Mouse (Mus musculus): ENCODE measurements around the gene Ldb2. TPM values are rescaled to one million over a fixed set of nuclear protein-coding genes. Genes with fewer than 3 reads are reported as not detected.

The Ldb2 gene
- polyA plus RNA-seq, 1 experiment from 2014 or later: 14.5 TPM

DNA sequence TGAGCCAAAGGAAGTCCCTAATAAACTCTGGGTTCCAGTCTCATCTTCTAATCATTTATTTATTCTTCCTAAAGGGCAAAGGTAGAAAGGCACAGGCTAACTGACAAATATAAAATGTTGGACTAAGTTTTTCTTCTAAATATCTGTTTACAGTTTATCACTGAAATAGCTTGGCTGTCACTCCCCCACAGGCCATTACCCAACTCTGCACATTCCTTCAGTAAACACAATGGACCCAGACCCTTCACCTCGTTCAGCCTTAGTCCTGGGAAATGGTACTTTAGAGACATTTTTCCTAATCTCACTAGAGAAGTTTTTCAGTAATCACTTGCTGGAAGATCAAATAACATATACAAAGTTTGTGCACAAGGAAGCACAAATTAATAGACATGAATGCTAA, 210.2 kb downstream of the Ldb2 start:
- Histone ChIP-seq H3K9me3 (no peaks in the 10 kb centered on the region), H3K4me3 (no peak overlapping the region), H3K27ac (replicated peaks) (no peak overlapping the region), H3K9ac (no peak overlapping the region), H3K27me3 (replicated peaks) (peaks cover 7% of the 10 kb centered on the region; the same call in 1 of the 2 replicates), H3K36me3 (no peaks in the 10 kb centered on the region), H3K4me1 (0 out of 2 replicates have a peak, but pooled peaks cover 8% of the 10 kb centered on the region), H3K4me2 (no peak overlapping the region)
- WGBS: 20% methylated on average over 1 of the region's 1 CpGs
- ATAC-seq (ENCODE audit: extremely low read depth, insufficient number of reproducible peaks, low FRiP score, low TSS enrichment): no peak

DNA sequence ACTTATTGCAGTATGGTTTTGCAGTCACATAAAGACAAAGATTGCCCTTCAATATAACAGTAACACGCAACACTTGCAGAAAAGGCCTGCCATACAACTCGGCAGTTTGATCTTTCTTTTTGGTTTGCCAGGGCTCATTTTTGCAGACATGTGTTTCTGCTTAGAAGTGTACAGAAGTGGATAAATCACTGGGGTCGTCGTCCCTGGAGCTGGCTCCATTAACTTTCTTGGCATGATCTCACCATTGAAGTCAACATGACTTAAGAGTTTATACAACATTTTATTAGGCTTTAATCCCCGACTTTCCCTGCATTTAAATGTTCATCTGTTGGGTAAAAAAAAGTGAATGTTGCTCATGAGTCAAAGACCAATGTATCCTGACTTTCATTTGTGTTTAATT, 212.9 kb downstream of the Ldb2 start:
- no peak overlapping the region for H3K27ac ChIP-seq (replicated peaks)
- no peaks in the 10 kb centered on the region for H3K36me3 ChIP-seq
- H3K4me1 ChIP-seq: 0 out of 2 replicates have a peak, but pooled peaks cover 4% of the 10 kb centered on the region
- no peak overlapping the region for H3K4me2 ChIP-seq
- H3K9me3 ChIP-seq: no peaks in the 10 kb centered on the region
- no peaks in the 10 kb centered on the region for H3K27me3 ChIP-seq (replicated peaks)
- H3K9ac ChIP-seq: no peak overlapping the region
- 67% methylated on average over 5 of the region's 5 CpGs for WGBS
- ATAC-seq (ENCODE audit: extremely low read depth, insufficient number of reproducible peaks, low FRiP score, low TSS enrichment): no peak
- no peak overlapping the region for H3K4me3 ChIP-seq

DNA sequence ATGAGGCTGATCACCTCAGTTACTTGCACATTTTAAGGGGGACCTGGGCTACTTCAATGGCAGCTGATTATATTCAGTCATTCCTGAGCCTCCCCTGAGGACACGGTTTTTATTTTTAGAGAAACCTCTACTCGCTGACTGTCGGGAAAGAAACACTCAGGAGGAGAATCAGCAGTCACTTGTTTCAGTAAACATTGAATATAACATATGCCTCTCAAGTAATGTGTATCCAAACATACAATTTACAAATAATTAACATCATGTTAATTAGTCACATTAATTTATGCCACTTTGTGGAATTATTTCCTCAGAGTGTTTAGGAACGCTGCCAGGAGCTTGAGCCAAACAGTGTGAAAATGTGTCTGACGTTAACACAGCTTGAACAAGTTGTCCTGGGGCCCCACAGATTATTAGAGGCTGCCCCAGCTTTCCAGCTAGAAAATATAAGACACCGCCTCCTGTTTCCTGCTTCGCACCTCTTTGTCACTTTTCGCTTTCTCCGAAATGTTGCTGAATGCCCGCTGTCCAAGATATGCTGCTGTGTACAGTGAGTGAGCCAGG, 219.5 kb downstream of the Ldb2 start:
- WGBS: 45% methylated on average over 10 of the region's 10 CpGs
- Histone ChIP-seq H3K27me3 (replicated peaks) (no peaks in the 10 kb centered on the region), H3K4me3 (no peak overlapping the region), H3K9me3 (no peaks in the 10 kb centered on the region), H3K4me1 (peaks cover 28% of the 10 kb centered on the region), H3K36me3 (no peaks in the 10 kb centered on the region), H3K27ac (replicated peaks) (no peak overlapping the region), H3K9ac (no peak overlapping the region), H3K4me2 (peak overlapping the region; percentile 26)
- no peak for ATAC-seq (ENCODE audit: extremely low read depth, insufficient number of reproducible peaks, low FRiP score, low TSS enrichment)

DNA sequence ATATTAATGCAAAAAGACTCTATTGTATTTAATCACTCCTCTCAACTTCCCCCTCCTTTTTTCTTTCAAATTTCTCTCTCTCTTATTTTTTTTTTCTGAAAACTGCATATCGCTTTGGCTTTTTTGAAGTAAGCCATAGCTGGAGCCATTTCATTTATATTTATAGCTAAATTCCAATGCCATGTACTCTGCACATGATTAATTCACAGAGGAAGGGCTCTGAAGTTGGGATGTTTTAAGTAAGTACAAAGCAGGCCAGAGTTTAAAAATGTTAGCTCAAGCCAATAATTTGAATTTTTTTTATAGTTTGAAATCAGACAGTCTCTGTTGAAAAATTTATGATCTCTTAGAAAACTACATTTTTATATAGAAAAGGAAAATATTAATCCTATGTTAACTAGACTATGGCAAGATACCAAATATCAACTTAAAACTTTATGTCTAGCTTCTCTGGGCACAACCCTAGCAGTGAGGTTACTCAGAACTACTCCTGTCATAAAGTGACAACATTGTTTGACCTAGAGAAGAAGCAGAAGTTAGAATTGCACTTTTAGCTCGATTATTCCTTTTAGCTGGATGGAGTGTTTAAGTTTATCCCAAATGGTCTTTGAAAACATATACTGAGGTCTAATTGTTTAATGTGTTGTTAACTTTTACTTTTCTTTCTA, 222.7 kb downstream of the Ldb2 start:
- Histone ChIP-seq H3K4me1 (peaks cover 28% of the 10 kb centered on the region), H3K9ac (no peak overlapping the region), H3K36me3 (no peaks in the 10 kb centered on the region), H3K4me2 (no peak overlapping the region), H3K27ac (replicated peaks) (no peak overlapping the region), H3K9me3 (no peaks in the 10 kb centered on the region), H3K4me3 (no peak overlapping the region), H3K27me3 (replicated peaks) (no peaks in the 10 kb centered on the region)
- no peak for ATAC-seq (ENCODE audit: extremely low read depth, insufficient number of reproducible peaks, low FRiP score, low TSS enrichment)
- WGBS: 61% methylated on average over 2 of the region's 2 CpGs

DNA sequence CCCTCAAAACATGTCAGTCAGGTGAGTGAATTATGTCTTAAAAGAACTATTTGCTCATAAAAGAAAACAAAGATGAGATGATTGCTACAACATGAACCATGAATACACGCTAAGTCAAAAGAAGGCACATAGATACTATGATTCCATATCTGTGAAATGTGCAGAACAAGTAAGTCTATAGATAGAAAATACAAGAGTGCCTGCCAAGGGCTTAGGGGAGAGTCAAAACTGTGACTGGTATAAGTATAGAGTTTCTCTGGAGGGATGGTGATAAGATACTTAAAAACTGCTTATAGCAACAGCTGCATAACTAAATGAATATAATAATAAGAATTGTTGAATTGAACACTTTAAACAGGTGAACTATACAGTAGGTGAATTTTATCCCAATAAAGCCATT, 224.8 kb downstream of the Ldb2 start:
- 45% methylated on average over 1 of the region's 1 CpGs for WGBS
- ATAC-seq (ENCODE audit: extremely low read depth, insufficient number of reproducible peaks, low FRiP score, low TSS enrichment): no peak

DNA sequence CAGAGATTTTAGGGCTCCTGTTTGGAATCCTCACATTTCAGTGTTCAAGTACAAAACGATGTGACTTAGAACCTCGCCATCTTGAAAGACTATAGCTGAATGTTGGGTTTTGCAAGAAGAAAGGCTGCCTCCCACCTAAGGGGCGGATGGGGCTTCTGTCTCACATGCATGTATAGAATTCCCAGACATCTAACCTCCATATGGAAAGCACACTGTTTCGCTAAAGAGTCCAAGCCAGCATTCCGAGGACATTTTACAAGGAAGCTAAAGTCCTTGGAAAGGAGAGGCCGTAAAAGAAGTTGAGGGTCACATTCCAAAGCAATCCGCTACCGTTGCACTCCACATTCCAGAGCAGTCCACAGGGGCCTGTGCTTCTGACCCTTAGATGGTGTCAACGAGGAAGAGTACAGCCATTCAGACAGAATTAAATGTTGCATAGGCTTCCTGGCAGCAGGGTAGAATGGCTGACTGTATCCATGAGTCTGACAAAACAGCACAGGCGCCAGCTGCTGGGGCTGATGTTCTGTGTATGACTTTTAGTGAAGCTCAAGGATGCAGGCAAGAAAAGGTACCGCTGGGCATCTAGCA, 245.6 kb downstream of the Ldb2 start:
- H3K4me2 ChIP-seq: no peak overlapping the region
- H3K27me3 ChIP-seq (replicated peaks): no peaks in the 10 kb centered on the region
- no peak overlapping the region for H3K27ac ChIP-seq (replicated peaks)
- no peaks in the 10 kb centered on the region for H3K4me1 ChIP-seq
- no peaks in the 10 kb centered on the region; the same call in 1 of the 2 replicates for H3K9me3 ChIP-seq
- H3K4me3 ChIP-seq: no peak overlapping the region
- WGBS: 64% methylated on average over 11 of the region's 11 CpGs
- no peaks in the 10 kb centered on the region for H3K36me3 ChIP-seq
- no peak overlapping the region for H3K9ac ChIP-seq
- no peak for ATAC-seq (ENCODE audit: extremely low read depth, insufficient number of reproducible peaks, low FRiP score, low TSS enrichment)

More for the DNA sequence above, 224.8 kb downstream of the Ldb2 start:
- no peaks in the 10 kb centered on the region for H3K27me3 ChIP-seq (replicated peaks)
- H3K4me1 ChIP-seq: peaks cover 17% of the 10 kb centered on the region
- H3K4me2 ChIP-seq: no peak overlapping the region
- no peaks in the 10 kb centered on the region for H3K9me3 ChIP-seq
- H3K27ac ChIP-seq (replicated peaks): no peak overlapping the region
- H3K36me3 ChIP-seq: no peaks in the 10 kb centered on the region
- no peak overlapping the region for H3K9ac ChIP-seq
- H3K4me3 ChIP-seq: no peak overlapping the region

DNA sequence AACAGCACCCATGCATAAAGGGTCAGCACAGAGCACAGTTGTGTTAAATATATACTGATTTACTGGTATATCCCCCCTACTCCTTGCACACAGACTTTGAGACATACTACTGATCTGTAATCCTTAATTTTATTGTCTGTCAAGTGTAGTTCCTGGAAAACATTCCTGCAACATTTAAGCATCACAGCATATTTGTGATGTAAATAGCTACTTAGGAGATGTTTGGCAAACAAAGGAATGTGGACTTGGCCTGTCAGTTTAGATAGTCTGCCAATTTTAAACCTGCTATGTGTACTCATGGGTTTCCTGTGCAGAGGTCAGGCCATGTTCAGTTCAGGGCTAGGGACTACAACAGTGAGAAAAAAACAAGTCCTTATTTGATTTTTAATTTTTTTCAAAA, 246.3 kb downstream of the Ldb2 start:
- Histone ChIP-seq H3K27ac (replicated peaks) (no peak overlapping the region), H3K4me3 (no peak overlapping the region), H3K9me3 (no peaks in the 10 kb centered on the region; the same call in 1 of the 2 replicates), H3K4me1 (no peaks in the 10 kb centered on the region), H3K27me3 (replicated peaks) (no peaks in the 10 kb centered on the region), H3K9ac (no peak overlapping the region), H3K4me2 (no peak overlapping the region), H3K36me3 (no peaks in the 10 kb centered on the region)
- no peak for ATAC-seq (ENCODE audit: extremely low read depth, insufficient number of reproducible peaks, low FRiP score, low TSS enrichment)

DNA sequence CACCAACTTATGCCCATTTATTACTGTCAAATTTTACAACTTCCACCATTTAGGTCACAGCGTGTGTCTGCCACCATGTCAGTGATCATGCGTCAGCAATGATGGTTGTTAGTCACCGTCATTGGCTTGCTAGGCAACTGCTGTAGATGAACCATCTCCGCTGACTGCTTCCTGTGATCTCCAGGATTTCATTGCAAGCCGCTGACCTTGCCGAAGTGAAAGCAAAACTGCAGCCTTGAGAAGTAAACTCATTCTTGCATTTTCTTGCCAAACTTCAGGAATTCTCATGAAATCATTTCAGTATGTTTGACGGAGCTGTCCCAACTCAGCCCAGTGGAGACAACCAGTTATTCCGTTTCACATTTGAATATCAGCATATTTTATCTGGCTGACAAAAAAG, 247.4 kb downstream of the Ldb2 start:
- 84% methylated on average over 8 of the region's 8 CpGs for WGBS
- Histone ChIP-seq H3K4me3 (no peak overlapping the region), H3K36me3 (no peaks in the 10 kb centered on the region), H3K27me3 (replicated peaks) (no peaks in the 10 kb centered on the region), H3K27ac (replicated peaks) (no peak overlapping the region), H3K9ac (no peak overlapping the region), H3K4me2 (no peak overlapping the region), H3K9me3 (no peaks in the 10 kb centered on the region; the same call in 1 of the 2 replicates), H3K4me1 (no peaks in the 10 kb centered on the region)
- ATAC-seq (ENCODE audit: extremely low read depth, insufficient number of reproducible peaks, low FRiP score, low TSS enrichment): no peak

DNA sequence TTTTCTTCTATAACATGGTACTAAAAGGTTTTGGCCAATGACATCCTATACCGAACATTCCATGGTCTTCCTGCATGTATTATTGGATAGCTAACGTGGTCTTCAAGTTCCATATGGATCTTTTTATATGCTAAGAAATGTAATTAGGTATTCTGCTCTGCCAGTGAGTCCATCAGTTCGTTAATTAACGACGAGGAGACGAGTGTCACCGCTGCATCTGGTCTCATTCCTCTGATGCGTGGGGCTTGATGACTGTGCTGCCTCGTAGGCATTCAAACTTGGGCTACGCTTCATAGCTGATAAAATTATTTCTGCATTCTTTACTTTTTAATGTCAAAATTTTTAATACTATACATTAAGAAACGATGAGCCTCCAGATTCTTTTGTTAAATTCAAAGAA, 251.0 kb downstream of the Ldb2 start:
- Histone ChIP-seq H3K9ac (no peak overlapping the region), H3K27me3 (replicated peaks) (no peaks in the 10 kb centered on the region), H3K4me3 (no peak overlapping the region), H3K27ac (replicated peaks) (no peak overlapping the region), H3K4me1 (no peaks in the 10 kb centered on the region), H3K4me2 (no peak overlapping the region), H3K9me3 (no peaks in the 10 kb centered on the region; the same call in 1 of the 2 replicates), H3K36me3 (no peaks in the 10 kb centered on the region)
- 81% methylated on average over 11 of the region's 11 CpGs for WGBS
- no peak for ATAC-seq (ENCODE audit: extremely low read depth, insufficient number of reproducible peaks, low FRiP score, low TSS enrichment)

DNA sequence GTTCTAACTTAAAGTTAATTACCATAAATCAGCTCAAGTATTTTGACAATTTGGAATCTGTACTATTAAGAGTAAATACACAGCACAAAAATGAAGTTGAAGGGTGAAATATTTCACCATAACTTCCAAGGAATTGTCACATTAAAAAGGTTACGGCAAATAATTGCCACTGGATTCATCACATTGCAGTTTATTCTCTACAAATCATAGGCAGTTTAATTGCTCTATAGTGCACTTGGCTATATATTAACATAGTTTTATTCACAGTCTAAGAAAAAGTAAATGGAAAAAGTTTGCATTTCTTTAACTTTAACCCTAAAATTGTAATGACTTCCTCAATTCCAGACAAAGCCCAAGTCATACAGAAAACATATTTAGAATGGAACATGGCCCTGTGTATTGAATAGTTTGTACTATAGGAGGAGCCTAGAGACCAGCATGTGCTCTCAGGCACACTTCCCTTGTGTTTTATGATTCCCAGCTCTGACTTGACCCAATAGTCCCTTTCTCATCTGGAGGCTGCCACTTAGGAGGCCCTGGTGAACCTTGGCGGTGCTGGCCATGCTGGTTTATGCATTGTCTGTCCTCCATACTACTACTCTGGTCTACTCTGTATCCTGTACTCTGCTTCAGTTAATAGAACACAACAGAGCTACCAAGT, 255.9 kb downstream of the Ldb2 start:
- Histone ChIP-seq H3K27ac (replicated peaks) (no peak overlapping the region), H3K4me1 (no peaks in the 10 kb centered on the region), H3K36me3 (no peaks in the 10 kb centered on the region), H3K4me2 (no peak overlapping the region), H3K9ac (no peak overlapping the region), H3K27me3 (replicated peaks) (no peaks in the 10 kb centered on the region; the same call in 1 of the 2 replicates), H3K4me3 (no peak overlapping the region), H3K9me3 (no peaks in the 10 kb centered on the region)
- ATAC-seq (ENCODE audit: extremely low read depth, insufficient number of reproducible peaks, low FRiP score, low TSS enrichment): no peak
- WGBS: 80% methylated on average over 2 of the region's 2 CpGs

DNA sequence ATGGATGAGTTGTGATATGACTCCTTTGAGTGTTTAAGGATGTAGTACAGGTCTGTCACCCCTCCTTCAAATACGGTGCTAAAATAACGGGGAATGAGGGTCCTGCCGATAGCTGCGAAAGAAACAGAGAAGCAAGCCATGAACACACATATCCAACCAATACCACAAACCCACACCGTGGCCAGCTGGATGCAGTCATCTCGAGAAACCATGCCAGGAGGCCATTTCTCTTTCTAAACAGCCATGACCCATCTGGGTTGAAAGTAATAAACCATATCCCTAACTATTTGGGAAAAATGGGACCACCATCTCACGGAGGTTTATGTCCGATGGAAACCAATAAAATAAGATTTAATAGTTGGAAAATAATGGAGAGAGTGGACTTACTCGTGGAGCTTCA, 257.7 kb downstream of the Ldb2 start:
- Histone ChIP-seq H3K4me2 (no peak overlapping the region), H3K9ac (no peak overlapping the region), H3K36me3 (no peaks in the 10 kb centered on the region), H3K27ac (replicated peaks) (no peak overlapping the region), H3K27me3 (replicated peaks) (no peaks in the 10 kb centered on the region; the same call in 1 of the 2 replicates), H3K4me3 (no peak overlapping the region), H3K9me3 (no peaks in the 10 kb centered on the region), H3K4me1 (no peaks in the 10 kb centered on the region)
- no peak for ATAC-seq (ENCODE audit: extremely low read depth, insufficient number of reproducible peaks, low FRiP score, low TSS enrichment)
- 75% methylated on average over 9 of the region's 9 CpGs for WGBS
